Mouse (Mus musculus) brain, embryonic 14.5 days (tissue): ENCODE measurements around the gene Maml2. TPM values are rescaled to one million over a fixed set of nuclear protein-coding genes. Genes with fewer than 3 reads are reported as not detected.
A peak's percentile ranks its signal among the peaks of the same experiment; 100 is the strongest.

ENCODE experiments used
- DNase-seq: peaks from one replicate; pipeline ENCODE4 v3.0.0-alpha.2; 2011; ENCODE audit warnings: low read depth
- CTCF ChIP-seq: fragments of 200-500 bp; IDR thresholded peaks from 2 replicates; pipeline ENCODE4 v1.5.1; 2012; ENCODE audit warnings: inconsistent platforms, mild to moderate bottlenecking, moderate library complexity, borderline replicate concordance; ENCODE audit not compliant: insufficient read depth, insufficient read length; ENCODE audit errors: extremely low read depth
- POLR2A ChIP-seq: fragments of 200-500 bp; IDR thresholded peaks from 2 replicates; pipeline ENCODE4 v1.6.1; 2012; ENCODE audit warnings: mild to moderate bottlenecking, inconsistent platforms, borderline replicate concordance; ENCODE audit not compliant: poor library complexity, insufficient read depth, insufficient read length, severe bottlenecking; ENCODE audit errors: extremely low read depth
- polyA plus RNA-seq: library from polyadenylated mRNA; depleted of rRNA; stranded (reverse); fragments of >200 nt; gene quantifications from 2 replicates; pipeline ENCODE4 v1.2.3, GENCODE M21; 2012

Maml2 gene
- polyA plus RNA-seq, 1 experiment, result 9.8 TPM

DNA sequence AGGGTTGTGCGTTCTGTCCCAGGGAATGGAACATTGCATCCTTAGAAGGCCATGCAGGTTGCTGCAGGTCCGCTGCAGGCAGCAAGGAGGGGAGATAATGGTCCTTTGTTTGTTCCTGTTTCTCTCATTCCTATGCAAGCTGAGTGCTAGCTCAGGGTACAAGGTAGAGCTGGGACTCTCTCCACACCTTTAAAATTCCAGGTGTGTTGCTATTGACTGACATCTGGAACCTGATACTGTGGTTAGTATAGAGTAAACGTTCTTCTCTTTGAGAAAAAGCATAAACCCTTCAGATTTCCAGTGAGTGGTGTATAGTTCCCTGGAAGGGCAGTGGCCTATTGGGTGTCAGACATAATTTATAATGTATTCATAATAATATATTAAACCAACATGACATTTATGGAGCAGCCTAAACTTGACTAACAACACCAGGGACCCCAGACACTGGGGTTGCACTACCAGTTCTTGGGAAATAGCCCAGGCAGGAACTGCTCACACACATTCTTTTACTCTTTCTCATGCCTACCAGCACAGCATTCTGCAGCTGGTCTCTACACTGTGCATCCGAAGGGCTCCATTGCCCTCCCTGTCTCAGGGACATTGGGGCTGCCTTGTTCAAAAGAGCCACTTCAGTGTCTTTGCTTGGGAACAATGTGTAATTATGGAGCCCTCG, 254.8 kb downstream of the Maml2 start:
- TF ChIP-seq CTCF (no peak), POLR2A (no peak)
- no peak for DNase-seq

DNA sequence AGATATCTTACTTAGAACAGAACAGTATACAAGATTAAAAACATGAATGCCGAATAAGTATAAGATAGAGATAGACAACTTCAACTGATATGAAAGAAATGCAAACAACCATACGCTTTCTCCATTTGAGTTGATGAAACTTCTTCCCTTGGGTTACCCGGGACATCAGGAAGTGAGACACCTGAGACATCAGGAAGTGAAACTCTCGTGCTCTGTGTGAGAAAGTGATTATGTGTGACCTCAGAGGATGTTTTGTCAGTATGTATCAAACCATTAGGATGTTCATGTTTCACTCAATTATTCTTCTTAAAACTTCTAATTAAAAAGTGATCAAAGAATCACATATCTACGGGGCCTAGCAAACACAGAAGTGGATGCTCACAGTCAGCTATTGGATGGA, 257.0 kb downstream of the Maml2 start:
- no peak for TF ChIP-seq CTCF
- TF ChIP-seq POLR2A, result no peak
- DNase-seq, result no peak

DNA sequence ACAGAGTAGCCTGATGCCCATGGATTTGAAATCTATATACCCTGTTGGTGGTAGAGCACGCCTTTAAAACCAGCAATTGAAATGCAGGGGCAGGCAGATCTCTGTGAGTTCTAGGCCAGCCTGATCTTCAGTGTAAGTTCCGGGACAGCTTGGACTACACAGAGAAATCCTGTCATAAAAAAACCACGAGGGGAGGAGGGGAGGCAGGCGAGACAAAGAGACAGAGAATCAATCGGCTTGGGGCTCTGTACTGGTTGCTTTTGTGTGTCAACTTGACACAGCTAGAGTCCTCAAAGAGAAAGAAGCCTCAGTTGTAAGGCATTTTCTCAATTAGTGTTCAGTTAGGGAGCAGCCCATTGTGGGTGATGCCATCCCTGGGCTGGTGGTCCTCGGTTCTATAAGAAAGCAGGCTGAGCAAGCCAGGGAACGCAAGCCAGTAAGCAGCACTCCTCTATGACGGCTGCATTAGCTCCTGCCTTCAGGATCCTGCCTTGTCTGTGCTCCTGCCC, 258.3 kb downstream of the Maml2 start:
- no peak for DNase-seq
- TF ChIP-seq POLR2A (no peak), CTCF (no peak)

DNA sequence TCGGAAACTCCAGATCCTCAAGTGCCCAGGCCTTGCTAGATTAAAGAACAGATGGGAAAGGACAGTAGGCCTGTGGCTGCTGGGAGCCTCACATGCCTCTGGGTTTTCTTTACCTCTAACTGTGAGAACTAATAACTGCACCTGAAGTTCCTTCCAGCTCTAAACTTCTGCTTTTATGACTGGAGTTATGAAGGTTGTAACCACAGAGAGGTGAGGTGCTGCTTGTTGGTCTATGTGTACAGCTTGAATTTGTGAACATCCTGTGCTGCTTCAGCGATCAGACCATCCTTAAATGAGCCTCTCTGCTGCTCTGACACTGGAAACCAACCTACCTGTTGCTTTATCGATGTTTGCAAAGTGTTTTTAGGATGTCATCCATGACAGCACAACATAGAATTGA, 258.9 kb downstream of the Maml2 start:
- no peak for DNase-seq
- TF ChIP-seq CTCF (no peak), POLR2A (no peak)

DNA sequence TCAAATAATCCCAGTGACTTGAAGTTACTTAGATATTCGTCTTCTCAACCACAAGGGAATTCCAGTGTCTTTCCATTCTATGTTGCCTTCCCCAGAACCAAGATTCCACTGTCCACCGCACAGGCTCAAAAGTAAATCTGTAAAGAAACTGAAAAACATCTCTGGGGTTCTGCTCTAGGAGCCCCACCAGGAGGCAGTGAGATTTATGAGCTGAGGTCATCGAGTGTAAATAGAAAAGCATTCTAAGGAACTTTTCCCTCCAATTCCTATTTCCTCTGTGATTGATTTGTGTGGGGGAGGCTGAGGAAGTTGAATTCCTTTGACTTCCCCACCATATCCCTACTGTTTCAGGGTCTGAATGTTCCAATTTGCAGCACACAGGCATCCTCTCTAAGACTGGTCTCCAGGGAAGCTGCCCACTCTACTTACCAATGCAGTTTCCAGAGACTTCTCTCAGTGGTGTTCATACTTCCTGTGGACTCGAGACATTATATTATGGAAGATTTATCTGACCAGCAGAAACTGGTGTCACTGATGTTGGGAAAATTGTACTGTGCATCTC, 261.1 kb downstream of the Maml2 start:
- no peak for DNase-seq
- no peak for TF ChIP-seq CTCF
- no peak for TF ChIP-seq POLR2A

DNA sequence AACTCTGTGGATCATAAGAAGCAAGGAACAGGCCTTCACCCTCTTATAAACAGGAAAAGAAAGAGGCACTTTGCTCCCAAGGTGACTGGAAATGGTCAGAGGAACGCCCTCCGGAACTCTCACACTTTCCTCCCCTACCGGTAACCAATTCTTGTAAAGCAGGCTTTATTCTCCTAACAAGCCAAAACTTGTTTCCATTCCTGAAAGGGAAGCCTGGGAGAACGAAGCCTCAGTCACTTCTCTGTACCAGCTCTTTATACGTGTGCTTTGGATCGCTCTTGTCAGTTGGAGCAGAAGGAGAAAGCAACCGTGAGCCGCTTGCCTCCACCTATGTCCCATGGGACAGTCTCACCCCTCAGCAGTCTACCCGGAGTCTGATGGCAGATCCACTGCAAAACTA, 262.9 kb downstream of the Maml2 start:
- TF ChIP-seq CTCF, result no peak
- no peak for TF ChIP-seq POLR2A
- DNase-seq, result no peak

DNA sequence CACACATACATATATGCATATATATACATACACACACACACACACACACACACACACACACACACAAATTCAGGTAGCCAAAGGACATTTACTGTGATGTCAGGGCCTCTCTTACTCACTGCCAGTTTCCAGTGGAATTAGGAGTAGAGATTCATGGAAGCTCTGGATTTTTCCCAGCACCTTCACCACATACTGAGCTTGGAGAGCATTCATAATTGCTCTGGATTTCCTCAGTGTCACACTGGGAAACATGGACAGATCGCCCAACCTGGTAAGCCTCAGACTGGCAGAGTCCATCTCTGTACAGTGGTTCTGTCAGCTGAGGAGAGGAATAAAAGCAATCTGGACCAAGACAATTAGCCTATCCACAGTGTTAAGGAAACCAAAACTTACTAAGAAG, 263.6 kb downstream of the Maml2 start:
- TF ChIP-seq CTCF (no peak), POLR2A (no peak)

DNA sequence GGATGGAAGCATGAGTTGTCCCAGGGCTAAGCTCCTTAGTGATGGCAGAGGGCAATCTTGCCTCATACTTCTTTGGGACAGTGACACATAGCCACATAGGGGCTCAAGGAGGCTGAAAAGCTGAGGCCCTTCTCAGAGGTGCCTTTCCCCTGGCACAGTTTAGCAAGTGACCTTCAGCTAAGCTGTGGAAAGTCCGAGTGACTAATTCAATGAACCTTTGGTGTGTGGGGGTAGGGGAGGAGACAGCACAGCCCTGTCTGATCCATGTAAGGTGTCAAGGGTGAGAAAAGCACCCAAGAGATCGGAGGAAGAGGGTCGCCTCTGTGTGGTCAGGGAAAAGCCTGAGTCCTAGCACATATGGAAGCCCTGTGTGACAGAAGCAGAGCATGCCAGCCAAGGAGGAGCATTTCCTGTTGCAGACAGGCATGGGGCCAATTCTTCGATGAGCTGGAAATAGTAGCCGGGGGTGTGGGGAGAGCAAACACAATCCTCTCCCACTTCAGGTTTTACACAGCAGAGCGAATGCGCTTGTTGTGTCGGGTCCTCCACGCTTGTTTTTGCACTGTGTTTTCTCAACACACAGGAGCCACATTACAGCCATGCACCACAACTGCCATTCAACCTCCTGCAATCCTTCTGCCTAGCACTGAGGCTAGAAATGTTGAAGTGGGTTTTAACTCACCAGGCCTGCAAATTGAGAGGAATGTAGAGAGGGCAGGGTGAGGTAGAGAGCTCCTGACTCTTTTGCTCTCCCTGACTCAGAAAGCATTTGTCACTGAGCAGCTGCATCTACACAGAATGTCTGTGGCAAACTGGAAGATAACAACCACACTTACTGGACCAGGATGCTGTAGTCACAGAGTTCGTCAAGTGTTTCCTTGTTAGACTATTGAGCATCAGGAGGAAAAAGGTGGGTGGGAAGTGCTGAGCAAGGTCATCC, 266.0 kb downstream of the Maml2 start:
- TF ChIP-seq POLR2A (no peak), CTCF (no peak)
- peak; percentile 71 for DNase-seq

More for the DNA sequence above, 263.6 kb downstream of the Maml2 start:
- DNase-seq, result no peak

DNA sequence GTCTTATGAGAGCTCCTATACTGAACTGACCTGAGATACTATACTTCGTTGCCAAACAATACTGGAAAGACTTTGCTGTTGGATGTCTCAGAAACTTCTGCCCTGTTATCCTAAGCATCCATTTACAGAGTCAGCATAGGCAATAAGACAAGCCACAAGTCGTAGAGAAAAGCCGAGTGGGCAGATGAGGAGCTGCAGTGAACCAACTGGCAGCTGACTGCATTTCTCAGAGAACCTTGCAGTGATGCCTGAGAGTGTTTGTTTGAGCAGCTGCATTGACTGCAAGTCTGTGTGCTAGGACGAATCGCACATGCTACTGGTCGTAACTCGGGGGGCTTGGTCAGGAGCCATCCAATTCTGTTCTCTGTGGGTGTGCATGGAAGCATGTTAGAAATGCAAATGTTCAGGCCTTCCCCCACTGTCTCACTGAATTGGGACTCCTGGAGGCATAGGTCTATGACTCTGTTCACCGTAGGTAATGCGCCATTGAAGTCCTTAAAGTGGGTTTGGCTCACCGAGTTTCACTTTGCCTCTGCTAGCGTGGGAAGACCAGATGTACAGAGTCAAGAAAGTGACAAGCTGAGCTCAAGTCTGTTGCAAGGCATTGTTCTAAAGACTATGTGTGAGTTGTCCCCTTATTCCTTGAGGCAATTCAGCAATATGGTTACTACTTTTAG, 267.7 kb downstream of the Maml2 start:
- TF ChIP-seq POLR2A (no peak), CTCF (no peak)
- DNase-seq, result peak; percentile 52

DNA sequence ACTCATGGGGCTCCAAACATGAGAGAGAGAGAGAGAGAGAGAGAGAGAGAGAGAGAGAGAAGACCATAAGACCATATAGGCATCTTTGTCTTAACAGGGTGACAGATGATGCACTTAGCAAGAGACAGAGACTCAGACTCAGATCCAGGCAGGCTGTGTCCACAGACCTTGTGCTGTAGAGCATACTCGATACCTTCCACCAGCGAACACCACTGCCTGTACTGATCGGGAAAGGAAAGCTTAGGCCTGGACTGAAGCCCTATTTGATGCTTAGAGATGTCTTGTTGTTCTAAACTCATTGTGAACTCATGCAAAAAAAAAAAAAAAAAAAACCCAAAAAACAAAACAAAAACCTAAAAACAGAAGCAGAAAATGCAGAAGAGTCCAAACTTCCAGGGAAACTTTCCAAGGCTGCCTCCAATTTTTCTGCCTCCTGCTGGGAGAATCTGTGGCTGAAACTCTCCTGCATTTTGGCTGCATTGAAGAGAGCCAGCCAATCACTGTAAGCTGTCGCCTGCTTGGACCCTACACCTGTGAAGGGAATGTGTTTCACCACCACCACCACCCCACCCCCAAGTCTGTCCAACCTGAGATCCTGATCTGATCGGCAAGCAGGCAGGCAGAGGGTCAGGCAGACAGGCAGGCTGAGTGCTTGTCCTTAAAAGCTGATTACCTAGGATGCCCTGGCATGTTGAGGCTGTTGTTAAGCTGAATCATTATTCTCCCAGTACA, 268.6 kb downstream of the Maml2 start:
- TF ChIP-seq CTCF, result no peak
- TF ChIP-seq POLR2A, result no peak

More for the DNA sequence above, 268.6 kb downstream of the Maml2 start:
- DNase-seq, result no peak
